Mouse (Mus musculus): ENCODE measurements around the gene Gm20388. TPM values are rescaled to one million over a fixed set of nuclear protein-coding genes. Genes with fewer than 3 reads are reported as not detected.

The Gm20388 gene
- polyA plus RNA-seq, 1 experiment, result 49.7 TPM

DNA sequence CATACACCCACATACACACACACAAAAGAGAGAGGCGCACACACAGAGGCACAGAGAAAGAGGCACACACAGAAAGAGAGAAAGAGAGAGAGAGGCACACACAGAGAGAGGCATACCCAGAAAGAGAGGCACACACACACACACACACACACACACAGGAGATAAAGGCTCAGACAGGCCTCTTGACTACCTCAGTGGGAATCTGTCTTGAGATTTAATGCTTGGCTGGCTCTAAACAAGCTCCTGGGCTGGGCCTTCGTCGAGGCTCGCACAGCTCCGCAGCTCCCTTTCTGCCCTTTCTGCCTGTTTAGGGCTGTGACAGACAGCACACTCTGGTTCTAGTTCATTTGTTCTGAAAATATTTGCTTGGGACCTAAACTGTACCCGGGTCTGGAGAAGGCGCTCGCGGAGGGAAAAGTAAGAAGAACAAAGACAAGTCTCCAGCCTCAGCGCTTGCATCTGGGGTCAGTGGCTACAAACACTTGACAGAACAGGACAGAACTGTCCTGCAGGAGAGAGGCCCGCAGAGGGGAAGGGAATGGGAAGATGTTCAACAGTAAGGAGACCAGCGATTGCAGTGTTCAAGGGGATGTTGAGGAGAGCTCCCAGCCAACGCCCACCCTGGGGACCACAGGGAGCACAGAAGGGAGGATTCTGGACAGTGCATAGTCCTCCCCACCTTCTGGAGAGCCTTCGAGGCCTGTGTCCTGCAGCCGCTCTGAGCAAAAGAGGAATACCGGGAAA lies 3880.6 kb downstream of the Gm20388 start:
- TF ChIP-seq POLR2A (IDR thresholded peaks at IDR 0.05; ENCODE audit: low read depth, low read length) (no peak), CTCF (conservative IDR thresholded peaks at IDR 0.05; ENCODE audit: insufficient read depth, insufficient read length, low read depth, low read length) (no peak)
- no peaks in the 10 kb centered on the region for H3K27me3 ChIP-seq (replicated peaks; ENCODE audit: control insufficient read depth, insufficient read depth, low read length)
- H3K4me3 ChIP-seq (ENCODE audit: insufficient read depth, low read depth, low read length), result no peak overlapping the region
- H3K36me3 ChIP-seq (ENCODE audit: control insufficient read depth, insufficient read depth, low read length), result no peaks in the 10 kb centered on the region
- H3K27ac ChIP-seq (ENCODE audit: insufficient read depth, low read depth, low read length), result no peak overlapping the region
- peak; percentile 54 for DNase-seq
- WGBS, result 58% methylated on average over 16 of the region's 16 CpGs
- no peaks in the 10 kb centered on the region for H3K4me1 ChIP-seq (ENCODE audit: control insufficient read depth, insufficient read depth, low read length)

GRCm38 (mm10) chr8:123791845-123792225 lies 3881.2 kb downstream of the Gm20388 start:
- no peaks in the 10 kb centered on the region for H3K36me3 ChIP-seq (ENCODE audit: control insufficient read depth, insufficient read depth, low read length)
- 70% methylated on average over 7 of the region's 7 CpGs for WGBS
- TF ChIP-seq POLR2A (IDR thresholded peaks at IDR 0.05; ENCODE audit: low read depth, low read length) (no peak), CTCF (conservative IDR thresholded peaks at IDR 0.05; ENCODE audit: insufficient read depth, insufficient read length, low read depth, low read length) (no peak)
- DNase-seq, result no peak
- H3K4me3 ChIP-seq (ENCODE audit: insufficient read depth, low read depth, low read length), result no peak overlapping the region
- H3K4me1 ChIP-seq (ENCODE audit: control insufficient read depth, insufficient read depth, low read length), result no peaks in the 10 kb centered on the region
- no peaks in the 10 kb centered on the region for H3K27me3 ChIP-seq (replicated peaks; ENCODE audit: control insufficient read depth, insufficient read depth, low read length)
- H3K27ac ChIP-seq (ENCODE audit: insufficient read depth, low read depth, low read length), result no peak overlapping the region

- 40% methylated on average over 10 of the region's 10 CpGs for WGBS
- Histone ChIP-seq H3K36me3 (ENCODE audit: control insufficient read depth, insufficient read depth, low read length) (no peaks in the 10 kb centered on the region), H3K4me1 (ENCODE audit: control insufficient read depth, insufficient read depth, low read length) (no peaks in the 10 kb centered on the region), H3K27me3 (replicated peaks; ENCODE audit: control insufficient read depth, insufficient read depth, low read length) (no peaks in the 10 kb centered on the region), H3K27ac (ENCODE audit: insufficient read depth, low read depth, low read length) (no peak overlapping the region), H3K4me3 (ENCODE audit: insufficient read depth, low read depth, low read length) (no peak overlapping the region)
- TF ChIP-seq POLR2A (IDR thresholded peaks at IDR 0.05; ENCODE audit: low read depth, low read length) (no peak), CTCF (conservative IDR thresholded peaks at IDR 0.05; ENCODE audit: insufficient read depth, insufficient read length, low read depth, low read length) (no peak)
- no peak for DNase-seq
Measured at GRCm38 (mm10) chr8:123793900-123794299, 3883.3 kb downstream of the Gm20388 start.

GRCm38 (mm10) chr8:123794766-123795165 lies 3884.1 kb downstream of the Gm20388 start:
- 83% methylated on average over 4 of the region's 4 CpGs for WGBS
- H3K36me3 ChIP-seq (ENCODE audit: control insufficient read depth, insufficient read depth, low read length), result no peaks in the 10 kb centered on the region
- no peak for DNase-seq
- no peaks in the 10 kb centered on the region for H3K27me3 ChIP-seq (replicated peaks; ENCODE audit: control insufficient read depth, insufficient read depth, low read length)
- H3K4me1 ChIP-seq (ENCODE audit: control insufficient read depth, insufficient read depth, low read length), result no peaks in the 10 kb centered on the region
- H3K4me3 ChIP-seq (ENCODE audit: insufficient read depth, low read depth, low read length), result no peak overlapping the region
- no peak overlapping the region for H3K27ac ChIP-seq (ENCODE audit: insufficient read depth, low read depth, low read length)
- no peak for TF ChIP-seq CTCF (conservative IDR thresholded peaks at IDR 0.05; ENCODE audit: insufficient read depth, insufficient read length, low read depth, low read length)
- TF ChIP-seq POLR2A (IDR thresholded peaks at IDR 0.05; ENCODE audit: low read depth, low read length), result no peak

DNA sequence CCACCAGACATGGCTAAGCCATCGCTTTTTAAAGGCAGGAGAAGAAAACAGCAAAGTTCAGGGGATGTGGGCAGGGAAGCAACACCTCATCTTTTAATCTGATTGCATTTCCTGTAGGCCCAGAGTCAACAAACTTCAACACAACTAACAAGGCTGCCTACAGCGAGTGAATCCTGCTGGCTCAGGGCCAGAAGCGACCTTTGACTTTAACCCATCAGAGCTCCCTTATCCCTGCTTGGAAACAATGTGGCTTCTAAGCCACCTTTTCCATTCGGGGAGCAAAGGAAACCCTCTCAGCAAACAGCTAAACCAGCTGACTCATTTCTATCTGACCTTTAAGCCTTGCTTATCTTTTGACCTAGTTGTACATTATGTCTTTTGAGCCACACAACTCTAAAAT lies 3886.1 kb downstream of the Gm20388 start:
- DNase-seq, result peak; percentile 50
- TF ChIP-seq POLR2A (IDR thresholded peaks at IDR 0.05; ENCODE audit: low read depth, low read length), result no peak
- no peak overlapping the region for H3K27ac ChIP-seq (ENCODE audit: insufficient read depth, low read depth, low read length)
- no peak overlapping the region for H3K4me3 ChIP-seq (ENCODE audit: insufficient read depth, low read depth, low read length)
- WGBS, result 46% methylated on average over 4 of the region's 4 CpGs
- no peaks in the 10 kb centered on the region for H3K27me3 ChIP-seq (replicated peaks; ENCODE audit: control insufficient read depth, insufficient read depth, low read length)
- H3K4me1 ChIP-seq (ENCODE audit: control insufficient read depth, insufficient read depth, low read length), result no peaks in the 10 kb centered on the region
- no peaks in the 10 kb centered on the region for H3K36me3 ChIP-seq (ENCODE audit: control insufficient read depth, insufficient read depth, low read length)

DNA sequence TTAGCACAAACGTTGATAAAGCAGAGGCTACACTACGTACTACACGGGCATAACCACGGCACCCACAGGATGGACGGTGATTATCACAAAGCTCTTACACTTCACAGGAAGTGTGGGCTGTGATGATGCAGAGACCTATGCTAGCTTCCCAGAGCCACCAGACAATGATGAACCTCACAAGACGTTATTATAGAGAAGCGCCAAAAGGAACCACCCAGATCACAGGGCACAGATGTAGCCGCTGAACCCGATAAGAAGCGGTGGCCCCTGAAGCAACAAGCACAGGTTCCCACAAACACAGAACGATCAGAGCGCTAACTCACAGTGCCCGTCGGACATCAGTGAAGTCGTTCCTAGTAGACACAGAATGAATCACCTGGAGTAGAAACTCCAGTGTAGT lies 3887.3 kb downstream of the Gm20388 start:
- H3K27me3 ChIP-seq (replicated peaks; ENCODE audit: control insufficient read depth, insufficient read depth, low read length), result no peaks in the 10 kb centered on the region
- no peak overlapping the region for H3K4me3 ChIP-seq (ENCODE audit: insufficient read depth, low read depth, low read length)
- no peak for TF ChIP-seq CTCF (conservative IDR thresholded peaks at IDR 0.05; ENCODE audit: insufficient read depth, insufficient read length, low read depth, low read length)
- TF ChIP-seq POLR2A (IDR thresholded peaks at IDR 0.05; ENCODE audit: low read depth, low read length), result no peak
- no peak overlapping the region for H3K27ac ChIP-seq (ENCODE audit: insufficient read depth, low read depth, low read length)
- H3K4me1 ChIP-seq (ENCODE audit: control insufficient read depth, insufficient read depth, low read length), result no peaks in the 10 kb centered on the region
- WGBS, result 84% methylated on average over 15 of the region's 15 CpGs
- no peak for DNase-seq
- H3K36me3 ChIP-seq (ENCODE audit: control insufficient read depth, insufficient read depth, low read length), result no peaks in the 10 kb centered on the region

- Histone ChIP-seq H3K4me1 (ENCODE audit: control insufficient read depth, insufficient read depth, low read length) (no peaks in the 10 kb centered on the region), H3K4me3 (ENCODE audit: insufficient read depth, low read depth, low read length) (no peak overlapping the region), H3K36me3 (ENCODE audit: control insufficient read depth, insufficient read depth, low read length) (no peaks in the 10 kb centered on the region), H3K27me3 (replicated peaks; ENCODE audit: control insufficient read depth, insufficient read depth, low read length) (no peaks in the 10 kb centered on the region), H3K27ac (ENCODE audit: insufficient read depth, low read depth, low read length) (no peak overlapping the region)
- 69% methylated on average over 6 of the region's 6 CpGs for WGBS
- no peak for DNase-seq
- TF ChIP-seq CTCF (conservative IDR thresholded peaks at IDR 0.05; ENCODE audit: insufficient read depth, insufficient read length, low read depth, low read length) (no peak), POLR2A (IDR thresholded peaks at IDR 0.05; ENCODE audit: low read depth, low read length) (no peak)
Measured at GRCm38 (mm10) chr8:123799434-123799833, 3888.8 kb downstream of the Gm20388 start.

Data from kidney, adult 2 months (tissue).